Mouse (Mus musculus) spleen, postnatal 36 days (tissue): ENCODE measurements around the gene Tiam1.

Experiments
- DNase-seq, 2 experiments: peaks; one replicate each; pipeline ENCODE4 v3.0.0; 2022; ENCODE audit warnings: low spot score in 2 of 2, mixed read lengths in 1 of 2

Tiam1 gene

GRCm38 (mm10) chr16:89912686-89913375, 230.7 kb downstream of the Tiam1 start:
- DNase-seq = no peak

- no peak for DNase-seq
These were observed 234.0 kb downstream of the Tiam1 start for GRCm38 (mm10) chr16:89909393-89910068.

GRCm38 (mm10) chr16:89907651-89908050, 235.9 kb downstream of the Tiam1 start:
- DNase-seq = no peak

- no peak for DNase-seq
These were observed 236.7 kb downstream of the Tiam1 start for GRCm38 (mm10) chr16:89906909-89907308.

GRCm38 (mm10) chr16:89905730-89906305, 237.8 kb downstream of the Tiam1 start:
- DNase-seq = no peak

GRCm38 (mm10) chr16:89904121-89904520, 239.4 kb downstream of the Tiam1 start:
- no peak for DNase-seq

GRCm38 (mm10) chr16:89902578-89903304, 240.8 kb downstream of the Tiam1 start:
- DNase-seq = no peak

- DNase-seq = no peak
These were observed 242.9 kb downstream of the Tiam1 start for GRCm38 (mm10) chr16:89900681-89901080.

- DNase-seq = no peak
These were observed 244.4 kb downstream of the Tiam1 start for GRCm38 (mm10) chr16:89899192-89899591.

GRCm38 (mm10) chr16:89898299-89898625, 245.3 kb downstream of the Tiam1 start:
- DNase-seq = no peak

- DNase-seq = no peak
These were observed 245.8 kb downstream of the Tiam1 start for GRCm38 (mm10) chr16:89897547-89898298.

GRCm38 (mm10) chr16:89896885-89897546, 246.6 kb downstream of the Tiam1 start:
- DNase-seq = no peak

GRCm38 (mm10) chr16:89896392-89896791, 247.2 kb downstream of the Tiam1 start:
- peak; percentile 37 to 40 for DNase-seq

GRCm38 (mm10) chr16:89895283-89895682, 248.3 kb downstream of the Tiam1 start:
- no peak for DNase-seq

GRCm38 (mm10) chr16:89894816-89895215, 248.8 kb downstream of the Tiam1 start:
- DNase-seq = no peak

- DNase-seq = no peak
These were observed 252.9 kb downstream of the Tiam1 start for GRCm38 (mm10) chr16:89890515-89891189.

GRCm38 (mm10) chr16:89889890-89890462, 253.6 kb downstream of the Tiam1 start:
- no peak for DNase-seq

GRCm38 (mm10) chr16:89886561-89886960, 257.0 kb downstream of the Tiam1 start:
- DNase-seq = no peak

GRCm38 (mm10) chr16:89885661-89886060, 257.9 kb downstream of the Tiam1 start:
- no peak for DNase-seq

GRCm38 (mm10) chr16:89883897-89884296, 259.7 kb downstream of the Tiam1 start:
- DNase-seq = no peak
